Mouse (Mus musculus) forebrain, embryonic 12.5 days (tissue): ENCODE measurements around the gene Tmem54. TPM values are rescaled to one million over a fixed set of nuclear protein-coding genes. Genes with fewer than 3 reads are reported as not detected.

Experiments used
- ATAC-seq: fragments of 200-750 bp; cut with Nextera tagmentation; 2 replicates; pipeline ENCODE4 v1.8.0; 2017; ENCODE audit warnings: moderate TSS enrichment; ENCODE audit not compliant: low FRiP score
- H3K27ac ChIP-seq: fragments of 300-500 bp; sonication (generic); 2 replicates; pipeline ENCODE4 v1.5.1; 2016; ENCODE audit warnings: mild to moderate bottlenecking
- H3K27me3 ChIP-seq: fragments of 300-500 bp; sonication (generic); 2 replicates; pipeline ENCODE4 v1.6.1; 2016; ENCODE audit warnings: mild to moderate bottlenecking
- H3K36me3 ChIP-seq: fragments of 300-500 bp; sonication (generic); replicated peaks from 2 replicates; pipeline ENCODE4 v1.6.1; 2016; ENCODE audit warnings: mild to moderate bottlenecking
- H3K4me1 ChIP-seq: fragments of 300-500 bp; sonication (generic); 2 replicates; pipeline ENCODE4 v1.6.1; 2016
- H3K4me2 ChIP-seq: fragments of 300-500 bp; sonication (generic); 2 replicates; pipeline ENCODE4 v1.6.1; 2016; ENCODE audit warnings: mild to moderate bottlenecking, moderate library complexity
- H3K4me3 ChIP-seq: fragments of 300-500 bp; sonication (generic); replicated peaks from 2 replicates; pipeline ENCODE4 v1.5.1; 2016; ENCODE audit warnings: mild to moderate bottlenecking
- H3K9ac ChIP-seq: fragments of 300-500 bp; sonication (generic); 2 replicates; pipeline ENCODE4 v1.6.1; 2016; ENCODE audit warnings: mild to moderate bottlenecking
- H3K9me3 ChIP-seq: fragments of 300-500 bp; sonication (generic); 2 replicates; pipeline ENCODE4 v1.6.1; 2016
- WGBS: fragments of 180-500 bp; shearing (Covaris S2); methylation state at CpG from one replicate; pipeline ENCODE4 v1.1.7; 2016; 5-methylcytosine and 5-hydroxymethylcytosine counted together
- polyA plus RNA-seq: library from polyadenylated mRNA; unstranded; fragments of >200 nt; fragmentation: Nextera tagmentation; extraction: Ambion mirVana; gene quantifications from 2 replicates; pipeline ENCODE4 v1.2.1, GENCODE M21; 2016

Tmem54 gene
- polyA plus RNA-seq, 1 experiment from 2014 or later = 0.54 TPM

DNA sequence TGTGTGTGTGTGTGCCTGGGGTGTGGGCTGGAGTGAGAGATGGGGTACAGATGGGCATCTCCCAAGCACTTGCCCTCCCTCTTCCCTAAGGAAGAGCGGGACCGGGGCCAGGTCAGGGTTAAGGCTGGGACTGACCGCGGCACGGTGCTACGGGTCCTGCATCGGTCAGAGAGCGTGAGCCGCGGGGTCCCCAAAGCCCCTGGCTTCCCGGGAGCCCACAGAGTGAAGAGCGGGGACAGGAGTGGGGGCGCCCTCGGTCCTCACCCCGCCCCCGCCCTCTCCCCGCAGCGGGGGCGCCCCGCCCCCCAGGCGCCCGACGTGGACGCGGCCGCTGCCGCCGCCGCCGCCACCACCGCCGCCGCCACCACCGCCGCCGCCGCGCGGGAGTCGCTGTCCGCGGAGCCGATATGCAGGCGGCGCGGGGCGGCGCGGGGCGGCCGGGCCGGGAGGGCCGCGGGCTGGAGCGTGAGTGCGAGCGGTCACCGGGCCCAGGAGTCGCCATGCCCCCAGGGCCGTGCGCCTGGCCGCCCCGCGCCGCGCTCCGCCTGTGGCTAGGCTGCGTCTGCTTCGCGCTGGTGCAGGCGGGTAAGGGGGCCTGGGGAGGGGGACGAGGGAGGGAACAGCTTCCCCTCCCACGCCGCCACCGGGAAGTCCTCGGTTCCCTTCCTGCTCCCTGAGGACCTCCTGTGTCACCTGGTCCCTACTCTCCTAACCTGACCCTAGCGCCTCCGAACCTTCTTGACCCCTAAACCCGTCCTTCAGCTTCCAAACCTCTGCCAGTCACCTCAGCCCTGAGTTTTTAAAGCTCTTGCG, 31.4 kb downstream of the Tmem54 start, which contains the start of gene Fndc5:
TSS of gene Fndc5 (plus strand) at position 421 of the 813 bp plus-strand sequence.
- H3K4me3 ChIP-seq = peak within 1 kb of the TSS; percentile 58
- 1% methylated on average over 40 of the region's 80 CpGs for WGBS
- peak within 1 kb of the TSS; percentile 94 for H3K4me2 ChIP-seq
- peaks cover 21% of the 10 kb centered on the region for H3K4me1 ChIP-seq
- no peaks in the 10 kb centered on the region for H3K9me3 ChIP-seq
- no peaks in the 10 kb centered on the region for H3K36me3 ChIP-seq
- H3K27me3 ChIP-seq = peaks cover 54% of the 10 kb centered on the region
- no peak within 1 kb of the TSS for H3K27ac ChIP-seq
- ATAC-seq = 0 out of 2 replicates have a peak, but pooled peaks have one; percentile 33
- peak within 1 kb of the TSS; percentile 76 for H3K9ac ChIP-seq

GRCm38 (mm10) chr4:129137392-129138321, 32.3 kb downstream of the Tmem54 start:
- Histone ChIP-seq H3K27me3 (peaks cover 49% of the 10 kb centered on the region), H3K27ac (no peak overlapping the region), H3K4me3 (peak overlapping the region; percentile 58), H3K4me2 (peak overlapping the region; percentile 94), H3K36me3 (no peaks in the 10 kb centered on the region), H3K4me1 (peaks cover 24% of the 10 kb centered on the region), H3K9ac (peak overlapping the region; percentile 76; the same call in 1 of the 2 replicates), H3K9me3 (no peaks in the 10 kb centered on the region)
- 43% methylated on average over 14 of the region's 14 CpGs for WGBS
- ATAC-seq = no peak

DNA sequence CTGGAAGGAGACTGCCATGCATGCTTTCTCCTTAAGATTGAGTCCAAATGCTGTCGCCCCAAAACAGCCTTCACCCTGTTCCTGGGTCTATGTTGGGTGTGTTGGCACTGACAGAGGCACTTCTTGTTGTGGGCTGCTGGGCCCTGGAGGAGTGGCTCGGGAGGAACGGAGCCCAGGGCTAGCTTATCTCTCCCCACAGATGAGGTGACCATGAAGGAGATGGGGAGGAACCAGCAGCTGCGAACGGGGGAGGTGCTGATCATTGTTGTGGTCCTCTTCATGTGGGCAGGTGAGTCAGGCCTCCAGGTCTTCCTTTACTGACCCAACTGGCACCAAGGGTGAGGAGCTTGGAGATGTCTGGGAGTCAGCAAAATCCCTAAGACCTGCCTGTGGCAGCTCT, 34.3 kb downstream of the Tmem54 start:
- Histone ChIP-seq H3K36me3 (no peaks in the 10 kb centered on the region), H3K4me3 (no peak overlapping the region), H3K27ac (no peak overlapping the region), H3K27me3 (peaks cover 49% of the 10 kb centered on the region), H3K4me2 (no peak overlapping the region), H3K4me1 (peaks cover 33% of the 10 kb centered on the region), H3K9me3 (no peaks in the 10 kb centered on the region), H3K9ac (no peak overlapping the region)
- 92% methylated on average over 5 of the region's 5 CpGs for WGBS
- no peak for ATAC-seq

GRCm38 (mm10) chr4:129140808-129141207, 35.5 kb downstream of the Tmem54 start:
- H3K4me3 ChIP-seq = no peak overlapping the region
- H3K4me2 ChIP-seq = no peak overlapping the region
- ATAC-seq = no peak
- peaks cover 39% of the 10 kb centered on the region for H3K27me3 ChIP-seq
- H3K9me3 ChIP-seq = no peaks in the 10 kb centered on the region
- H3K36me3 ChIP-seq = no peaks in the 10 kb centered on the region
- H3K4me1 ChIP-seq = peaks cover 37% of the 10 kb centered on the region
- H3K27ac ChIP-seq = no peak overlapping the region
- H3K9ac ChIP-seq = no peak overlapping the region
- WGBS = 81% methylated on average over 4 of the region's 4 CpGs

- no peak overlapping the region for H3K27ac ChIP-seq
Observed at GRCm38 (mm10) chr4:129141560-129142438, 36.5 kb downstream of the Tmem54 start.

GRCm38 (mm10) chr4:129142439-129143045, 37.2 kb downstream of the Tmem54 start:
- H3K9me3 ChIP-seq = no peaks in the 10 kb centered on the region
- H3K36me3 ChIP-seq = no peaks in the 10 kb centered on the region
- peaks cover 24% of the 10 kb centered on the region for H3K4me1 ChIP-seq
- no peak overlapping the region for H3K9ac ChIP-seq
- peaks cover 22% of the 10 kb centered on the region for H3K27me3 ChIP-seq
- ATAC-seq = no peak
- H3K4me3 ChIP-seq = no peak overlapping the region
- 91% methylated on average over 11 of the region's 11 CpGs for WGBS
- H3K4me2 ChIP-seq = no peak overlapping the region
- H3K27ac ChIP-seq = no peak overlapping the region

More at GRCm38 (mm10) chr4:129141560-129142438, 36.5 kb downstream of the Tmem54 start:
- ATAC-seq = no peak
- 83% methylated on average over 17 of the region's 17 CpGs for WGBS
- H3K9ac ChIP-seq = no peak overlapping the region
- H3K9me3 ChIP-seq = no peaks in the 10 kb centered on the region
- H3K4me1 ChIP-seq = peaks cover 31% of the 10 kb centered on the region
- H3K4me2 ChIP-seq = no peak overlapping the region
- H3K4me3 ChIP-seq = no peak overlapping the region
- H3K27me3 ChIP-seq = peaks cover 30% of the 10 kb centered on the region
- no peaks in the 10 kb centered on the region for H3K36me3 ChIP-seq

- H3K36me3 ChIP-seq = 0 out of 2 replicates have a peak, but pooled peaks cover 3% of the 10 kb centered on the region
- WGBS = 89% methylated on average over 5 of the region's 5 CpGs
- peaks cover 26% of the 10 kb centered on the region for H3K4me1 ChIP-seq
- H3K4me2 ChIP-seq = no peak overlapping the region
- H3K27me3 ChIP-seq = peaks cover 13% of the 10 kb centered on the region; the same call in 1 of the 2 replicates
- ATAC-seq = no peak
- H3K9me3 ChIP-seq = no peaks in the 10 kb centered on the region
- no peak overlapping the region for H3K27ac ChIP-seq
- no peak overlapping the region for H3K9ac ChIP-seq
- no peak overlapping the region for H3K4me3 ChIP-seq
Observed at GRCm38 (mm10) chr4:129143509-129143908, 38.2 kb downstream of the Tmem54 start.

DNA sequence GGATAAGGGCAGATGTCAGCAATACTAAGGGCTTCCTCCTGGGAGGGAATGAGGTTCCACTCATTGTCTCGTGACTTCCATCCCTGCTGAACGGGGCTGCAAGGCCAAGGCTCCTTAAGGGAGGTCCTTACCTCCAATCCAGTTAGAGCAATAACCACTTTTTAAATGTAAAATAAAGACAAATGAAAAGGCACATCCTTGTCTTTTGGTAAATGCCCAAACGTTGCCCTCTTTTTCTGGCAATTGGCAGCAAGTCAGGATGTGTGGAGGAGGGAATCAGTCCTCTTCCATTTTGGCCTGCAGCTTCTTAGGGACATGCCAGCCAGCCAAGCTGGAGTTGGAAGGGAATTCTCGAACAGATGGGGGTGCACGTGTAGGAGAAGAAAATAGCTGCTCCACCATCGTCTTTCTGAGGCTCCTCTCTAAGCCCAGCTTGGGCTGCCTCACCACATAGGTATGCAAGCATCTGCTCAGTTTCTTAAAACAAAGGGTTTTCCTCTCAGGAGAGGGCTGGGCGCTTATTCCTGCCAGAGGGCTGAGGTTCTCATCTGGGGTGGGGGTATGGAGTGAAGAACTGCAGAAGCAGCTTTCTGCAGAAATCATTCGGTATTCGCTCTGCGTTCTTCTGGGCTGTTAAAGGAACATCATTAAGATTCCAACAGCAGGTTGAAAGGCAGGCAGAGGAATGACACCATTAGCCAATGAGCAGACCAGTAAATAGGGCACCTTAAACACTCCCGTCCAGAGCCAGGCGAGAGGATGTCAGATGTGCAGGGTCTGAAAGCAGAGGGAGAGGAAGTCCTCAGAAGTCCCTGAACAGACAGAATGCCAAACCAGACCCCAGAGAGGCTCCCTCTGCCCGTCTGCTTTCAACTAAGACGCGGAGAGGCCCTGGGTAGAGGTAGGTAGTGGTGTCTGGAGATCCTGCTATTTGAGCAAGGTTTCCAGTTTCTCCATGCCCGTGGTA, 39.3 kb downstream of the Tmem54 start:
- 55% methylated on average over 16 of the region's 16 CpGs for WGBS
- peaks cover 29% of the 10 kb centered on the region for H3K4me1 ChIP-seq
- H3K4me3 ChIP-seq = no peak overlapping the region
- H3K27ac ChIP-seq = peak overlapping the region; percentile 61
- H3K4me2 ChIP-seq = no peak overlapping the region
- no peak overlapping the region for H3K9ac ChIP-seq
- peak; percentile 41; the same call in 1 of the 2 replicates for ATAC-seq
- 0 out of 2 replicates have a peak, but pooled peaks cover under 1% of the 10 kb centered on the region for H3K27me3 ChIP-seq
- H3K9me3 ChIP-seq = no peaks in the 10 kb centered on the region
- H3K36me3 ChIP-seq = peaks cover 12% of the 10 kb centered on the region; the same call in 1 of the 2 replicates

- H3K27ac ChIP-seq = peak overlapping the region; percentile 61; the same call in 1 of the 2 replicates
- H3K9ac ChIP-seq = no peak overlapping the region
- no peaks in the 10 kb centered on the region for H3K9me3 ChIP-seq
- H3K27me3 ChIP-seq = no peaks in the 10 kb centered on the region
- H3K4me3 ChIP-seq = no peak overlapping the region
- H3K4me2 ChIP-seq = no peak overlapping the region
- H3K36me3 ChIP-seq = peaks cover 16% of the 10 kb centered on the region; the same call in 1 of the 2 replicates
- H3K4me1 ChIP-seq = peaks cover 29% of the 10 kb centered on the region
- no peak for ATAC-seq
- WGBS = 81% methylated on average over 4 of the region's 4 CpGs
Observed at GRCm38 (mm10) chr4:129145411-129145810, 40.1 kb downstream of the Tmem54 start.

DNA sequence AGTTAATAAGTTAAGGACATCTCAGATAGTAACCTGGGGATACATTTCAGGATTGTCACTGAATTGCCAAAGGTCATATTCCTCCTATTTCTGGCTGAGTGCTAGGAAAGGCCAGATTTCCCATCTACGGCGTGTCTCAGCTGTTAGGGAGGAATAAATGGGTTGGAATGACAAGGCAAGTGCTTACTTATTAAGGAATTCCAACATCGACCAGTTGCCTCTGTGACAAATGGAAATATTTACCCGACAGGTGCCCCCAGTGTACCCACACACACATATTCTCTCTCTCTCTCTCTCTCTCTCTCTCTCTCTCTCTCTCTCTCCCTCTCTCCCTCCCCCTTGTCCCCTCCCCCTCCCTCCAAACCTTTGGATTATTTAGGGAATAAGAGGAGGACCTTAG, 40.6 kb downstream of the Tmem54 start:
- 85% methylated on average over 4 of the region's 4 CpGs for WGBS
- H3K4me2 ChIP-seq = no peak overlapping the region
- H3K9me3 ChIP-seq = no peaks in the 10 kb centered on the region
- H3K27ac ChIP-seq = no peak overlapping the region
- ATAC-seq = no peak
- H3K36me3 ChIP-seq = peaks cover 19% of the 10 kb centered on the region
- no peak overlapping the region for H3K4me3 ChIP-seq
- H3K27me3 ChIP-seq = no peaks in the 10 kb centered on the region
- peaks cover 29% of the 10 kb centered on the region for H3K4me1 ChIP-seq
- H3K9ac ChIP-seq = no peak overlapping the region
